Mouse (Mus musculus): Measurements from ENCODE around the gene Pih1d2. TPM values are rescaled to one million over a fixed set of nuclear protein-coding genes. Genes with fewer than 3 reads are reported as not detected.

The Pih1d2 gene
- 0.88 and 1.6 TPM in 2 replicates for polyA plus RNA-seq (2015; fragmentation: Nextera tagmentation; extraction: Ambion mirVana)

DNA sequence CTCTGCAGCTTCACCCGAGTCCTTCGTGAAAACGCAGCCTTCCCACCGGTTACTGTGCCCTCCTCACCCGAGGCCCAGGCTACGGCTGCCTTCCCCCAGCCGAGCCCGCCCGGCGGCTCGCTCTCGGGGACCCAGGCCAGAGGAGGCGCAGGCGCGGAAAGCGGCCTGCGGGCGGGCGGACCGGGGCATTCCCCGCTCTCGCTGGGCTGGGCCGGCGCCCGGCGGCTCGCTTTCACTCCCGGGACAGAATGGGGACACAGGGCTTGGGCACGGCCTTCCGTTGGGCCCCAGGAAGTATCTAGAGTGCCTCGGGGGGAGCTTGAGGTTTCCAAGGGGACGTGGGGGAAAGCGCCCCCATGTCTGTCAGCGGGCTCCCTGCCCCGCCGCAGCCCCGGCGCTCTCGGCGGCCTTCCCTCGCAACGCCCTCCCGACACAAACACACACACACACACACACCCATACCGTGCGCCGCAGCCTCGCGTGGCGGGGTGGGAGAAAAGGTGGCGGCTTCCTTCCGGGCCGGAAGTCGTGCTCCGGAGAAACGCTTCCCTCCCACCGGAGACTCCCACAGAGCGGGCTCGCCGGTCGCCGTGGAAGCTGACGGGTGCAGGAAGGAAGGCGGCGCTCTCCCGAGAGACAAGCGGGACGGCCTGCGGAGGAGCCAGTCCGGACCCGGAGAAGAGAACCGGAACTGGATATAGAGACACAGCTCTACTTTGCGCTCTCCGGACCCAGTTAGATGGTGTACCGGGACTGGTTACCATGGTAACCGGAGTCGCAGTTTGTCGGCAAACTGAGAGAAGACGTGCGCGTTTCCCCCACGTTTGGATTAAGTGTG is at the start of gene Pih1d2, which contains the start of gene Nkapd1:
Pih1d2 (plus strand) TSS at position 556 of the 838 bp plus-strand sequence.
Nkapd1 (minus strand) TSS at position 699 of the 838 bp plus-strand sequence.
- peak within 1 kb of the TSS; percentile 95 for H3K4me3 ChIP-seq (ENCODE audit: low read depth, low read length)
- peak; percentile 94 for ATAC-seq
- peak within 1 kb of the TSS; percentile 93 for H3K9ac ChIP-seq (ENCODE audit: low read depth, low read length)
- WGBS = under 1% methylated on average over 81 of the region's 81 CpGs
- no peaks in the 10 kb centered on the region for H3K27me3 ChIP-seq (replicated peaks; ENCODE audit: control insufficient read depth, insufficient read depth, low read length)
- H3K4me2 ChIP-seq (replicated peaks; ENCODE audit: low read depth) = peak within 1 kb of the TSS; percentile 80
- H3K9me3 ChIP-seq (ENCODE audit: control insufficient read depth) = no peaks in the 10 kb centered on the region
- H3K27ac ChIP-seq (ENCODE audit: low read depth, low read length) = peak within 1 kb of the TSS; percentile 98
- peak; percentile 47; the same call in 1 of the 2 replicates for TF ChIP-seq CTCF (IDR thresholded peaks at IDR 0.05; ENCODE audit: low read depth)
- H3K36me3 ChIP-seq (ENCODE audit: control insufficient read depth, insufficient read depth) = peaks cover 17% of the 10 kb centered on the region
- 0 out of 2 replicates have a peak, but pooled peaks cover 3% of the 10 kb centered on the region for H3K4me1 ChIP-seq (replicated peaks; ENCODE audit: control insufficient read depth, insufficient read depth, low read length)

DNA sequence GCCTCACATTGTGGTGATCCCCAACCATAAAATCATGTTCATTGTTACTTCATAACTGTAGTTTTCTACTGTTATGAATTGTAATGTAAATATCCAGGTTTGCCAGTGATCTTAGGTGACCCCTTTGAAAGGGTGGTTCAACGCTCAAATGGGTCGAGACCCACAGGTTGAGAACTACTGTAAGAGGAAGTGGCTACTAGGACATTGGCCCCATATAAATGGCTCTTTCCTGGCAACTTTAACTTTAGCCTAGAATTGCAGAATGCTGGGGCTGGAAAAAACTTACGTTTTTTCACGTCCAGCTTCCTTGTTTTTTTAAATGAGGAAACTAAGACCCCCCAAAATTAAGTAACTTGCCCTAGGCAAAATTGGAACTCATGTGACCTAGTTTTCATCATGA is 49.7 kb upstream of the Pih1d2 start:
- no peak overlapping the region for H3K4me3 ChIP-seq (ENCODE audit: low read depth, low read length)
- H3K27ac ChIP-seq (ENCODE audit: low read depth, low read length) = no peak overlapping the region
- H3K9me3 ChIP-seq (ENCODE audit: control insufficient read depth) = no peaks in the 10 kb centered on the region
- H3K27me3 ChIP-seq (replicated peaks; ENCODE audit: control insufficient read depth, insufficient read depth, low read length) = no peaks in the 10 kb centered on the region
- H3K4me1 ChIP-seq (replicated peaks; ENCODE audit: control insufficient read depth, insufficient read depth, low read length) = no peaks in the 10 kb centered on the region; the same call in 1 of the 2 replicates
- no peak for TF ChIP-seq CTCF (IDR thresholded peaks at IDR 0.05; ENCODE audit: low read depth)
- WGBS = 73% methylated on average over 4 of the region's 4 CpGs
- H3K4me2 ChIP-seq (replicated peaks; ENCODE audit: low read depth) = no peak overlapping the region
- H3K36me3 ChIP-seq (ENCODE audit: control insufficient read depth, insufficient read depth) = no peaks in the 10 kb centered on the region
- no peak overlapping the region for H3K9ac ChIP-seq (ENCODE audit: low read depth, low read length)
- ATAC-seq = no peak

DNA sequence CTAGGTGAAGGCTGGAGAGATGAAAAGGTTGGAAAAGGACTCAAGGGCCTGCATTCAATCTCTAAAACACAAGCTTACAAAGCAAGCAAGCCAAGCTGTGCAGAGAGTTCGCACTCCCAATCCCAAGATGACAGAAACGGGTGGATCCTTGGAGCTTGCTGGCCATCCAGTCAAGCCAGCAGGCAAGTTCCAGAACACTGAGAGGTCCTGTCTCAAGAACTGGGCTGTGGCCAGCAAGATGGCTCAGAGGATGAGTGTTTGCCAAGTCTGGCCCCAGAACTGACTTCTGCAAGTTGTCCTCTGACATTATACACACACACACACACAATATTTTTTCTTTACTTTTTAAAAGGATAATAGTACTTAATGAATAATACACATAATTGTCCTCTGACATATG is 49.2 kb upstream of the Pih1d2 start:
- Histone ChIP-seq H3K27ac (ENCODE audit: low read depth, low read length) (no peak overlapping the region), H3K27me3 (replicated peaks; ENCODE audit: control insufficient read depth, insufficient read depth, low read length) (no peaks in the 10 kb centered on the region), H3K36me3 (ENCODE audit: control insufficient read depth, insufficient read depth) (no peaks in the 10 kb centered on the region), H3K9me3 (ENCODE audit: control insufficient read depth) (no peaks in the 10 kb centered on the region), H3K9ac (ENCODE audit: low read depth, low read length) (no peak overlapping the region), H3K4me1 (replicated peaks; ENCODE audit: control insufficient read depth, insufficient read depth, low read length) (no peaks in the 10 kb centered on the region; the same call in 1 of the 2 replicates), H3K4me3 (ENCODE audit: low read depth, low read length) (no peak overlapping the region), H3K4me2 (replicated peaks; ENCODE audit: low read depth) (no peak overlapping the region)
- TF ChIP-seq CTCF (IDR thresholded peaks at IDR 0.05; ENCODE audit: low read depth) = no peak
- 89% methylated on average over 2 of the region's 2 CpGs for WGBS
- no peak for ATAC-seq

DNA sequence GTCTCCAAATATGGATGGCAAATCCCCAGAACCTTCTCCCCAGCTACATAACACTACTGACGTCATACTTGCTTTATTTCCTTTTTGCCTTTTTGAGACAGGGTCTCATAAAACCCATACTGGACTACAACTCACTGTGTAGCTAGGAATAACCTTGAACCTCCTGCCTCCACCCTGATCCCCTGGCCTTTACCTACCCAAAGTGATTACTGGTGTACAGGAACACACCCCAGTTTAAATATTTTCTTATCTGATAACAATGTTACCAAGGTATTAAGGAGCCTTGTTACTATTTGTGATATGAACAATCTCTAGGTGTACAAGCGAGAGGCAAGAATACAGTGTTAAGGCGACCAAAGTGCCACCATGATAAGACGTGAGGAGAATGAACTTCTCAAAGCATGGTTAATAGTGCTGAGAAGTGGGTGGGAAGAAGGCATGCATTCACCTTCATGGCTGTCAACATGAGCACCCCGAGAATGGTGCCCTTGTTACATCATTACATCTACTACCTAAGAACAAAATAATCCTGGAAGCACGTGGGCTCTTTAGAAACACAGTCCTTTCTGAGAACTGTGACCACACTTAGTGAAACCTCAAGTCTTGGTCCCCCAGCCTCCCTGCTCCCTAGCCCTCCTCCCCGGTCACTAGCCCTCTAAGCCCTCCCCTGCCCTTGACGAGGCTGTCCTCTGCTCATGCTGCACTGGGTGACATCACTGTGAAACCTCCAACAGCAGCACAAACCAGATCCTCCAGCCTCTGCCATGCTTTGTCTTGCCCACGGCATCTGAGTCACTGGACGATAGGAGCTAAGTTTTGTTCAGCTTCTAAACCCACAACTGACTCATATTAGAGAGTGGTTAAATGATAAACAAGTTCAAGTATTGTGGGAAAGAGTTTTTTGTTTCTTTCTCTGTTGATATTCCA is 47.3 kb upstream of the Pih1d2 start:
- Histone ChIP-seq H3K4me3 (ENCODE audit: low read depth, low read length) (no peak overlapping the region), H3K4me1 (replicated peaks; ENCODE audit: control insufficient read depth, insufficient read depth, low read length) (no peaks in the 10 kb centered on the region; the same call in 1 of the 2 replicates), H3K27me3 (replicated peaks; ENCODE audit: control insufficient read depth, insufficient read depth, low read length) (no peaks in the 10 kb centered on the region), H3K36me3 (ENCODE audit: control insufficient read depth, insufficient read depth) (no peaks in the 10 kb centered on the region), H3K27ac (ENCODE audit: low read depth, low read length) (no peak overlapping the region), H3K9me3 (ENCODE audit: control insufficient read depth) (no peaks in the 10 kb centered on the region), H3K9ac (ENCODE audit: low read depth, low read length) (no peak overlapping the region), H3K4me2 (replicated peaks; ENCODE audit: low read depth) (no peak overlapping the region)
- no peak for TF ChIP-seq CTCF (IDR thresholded peaks at IDR 0.05; ENCODE audit: low read depth)
- no peak for ATAC-seq
- WGBS = 49% methylated on average over 10 of the region's 10 CpGs

DNA sequence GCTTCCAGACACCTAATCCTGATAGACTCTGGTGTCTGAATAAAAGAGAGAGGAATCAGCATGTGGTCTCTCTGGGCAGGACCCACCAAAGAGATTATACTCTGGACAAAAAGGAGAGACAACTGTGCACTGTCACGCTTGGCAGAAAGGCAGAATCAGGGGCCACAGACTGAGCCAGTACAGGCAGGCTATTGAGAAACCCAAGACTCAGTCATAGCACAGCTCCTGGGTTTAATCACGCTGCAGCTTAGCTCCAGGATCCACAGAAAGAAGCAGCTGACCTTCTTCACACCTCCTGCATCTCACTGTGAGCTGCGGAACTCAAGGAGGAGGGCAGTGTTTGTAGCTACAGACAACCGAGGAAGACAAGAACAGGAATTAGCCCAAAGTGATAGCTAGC is 36.8 kb upstream of the Pih1d2 start:
- no peaks in the 10 kb centered on the region for H3K4me1 ChIP-seq (replicated peaks; ENCODE audit: control insufficient read depth, insufficient read depth, low read length)
- TF ChIP-seq CTCF (IDR thresholded peaks at IDR 0.05; ENCODE audit: low read depth) = no peak
- H3K27ac ChIP-seq (ENCODE audit: low read depth, low read length) = no peak overlapping the region
- H3K9ac ChIP-seq (ENCODE audit: low read depth, low read length) = no peak overlapping the region
- no peak overlapping the region for H3K4me3 ChIP-seq (ENCODE audit: low read depth, low read length)
- H3K27me3 ChIP-seq (replicated peaks; ENCODE audit: control insufficient read depth, insufficient read depth, low read length) = no peaks in the 10 kb centered on the region
- H3K4me2 ChIP-seq (replicated peaks; ENCODE audit: low read depth) = no peak overlapping the region
- H3K9me3 ChIP-seq (ENCODE audit: control insufficient read depth) = no peaks in the 10 kb centered on the region
- H3K36me3 ChIP-seq (ENCODE audit: control insufficient read depth, insufficient read depth) = no peaks in the 10 kb centered on the region
- no peak for ATAC-seq
- WGBS = 44% methylated on average over 4 of the region's 4 CpGs

Measured in intestine, postnatal 0 days (tissue).